Mouse (Mus musculus): ENCODE results near the gene Plekhh1. TPM values are rescaled to one million over a fixed set of nuclear protein-coding genes. Genes with fewer than 3 reads are reported as not detected.

Gene Plekhh1
- polyA plus RNA-seq, 1 experiment: 2.7 TPM

- no peaks in the 10 kb centered on the region for H3K27me3 ChIP-seq (ENCODE audit: control insufficient read depth, insufficient read depth, low read length)
- no peaks in the 10 kb centered on the region for H3K4me1 ChIP-seq (ENCODE audit: control insufficient read depth, insufficient read depth, low read length)
- no peak overlapping the region for H3K4me3 ChIP-seq (ENCODE audit: control insufficient read depth, low read depth, low read length)
- no peak overlapping the region for H3K27ac ChIP-seq (ENCODE audit: control insufficient read depth, insufficient read depth, low read depth, low read length)
- TF ChIP-seq CTCF (IDR thresholded peaks at IDR 0.05; ENCODE audit: control insufficient read depth, insufficient read depth, insufficient replicate concordance, low read depth, low read length) (no peak), POLR2A (IDR thresholded peaks at IDR 0.05; ENCODE audit: control insufficient read depth, low read depth, low read length) (no peak)
- no peaks in the 10 kb centered on the region for H3K36me3 ChIP-seq (ENCODE audit: control insufficient read depth, insufficient read depth, low read length)
Observed at GRCm38 (mm10) chr12:78987581-78988081, 41.3 kb upstream of the Plekhh1 start.

- H3K27ac ChIP-seq (ENCODE audit: control insufficient read depth, insufficient read depth, low read depth, low read length): no peak overlapping the region
- H3K4me3 ChIP-seq (ENCODE audit: control insufficient read depth, low read depth, low read length): no peak overlapping the region
- H3K36me3 ChIP-seq (ENCODE audit: control insufficient read depth, insufficient read depth, low read length): no peaks in the 10 kb centered on the region
- H3K4me1 ChIP-seq (ENCODE audit: control insufficient read depth, insufficient read depth, low read length): no peaks in the 10 kb centered on the region
- TF ChIP-seq CTCF (IDR thresholded peaks at IDR 0.05; ENCODE audit: control insufficient read depth, insufficient read depth, insufficient replicate concordance, low read depth, low read length) (no peak), POLR2A (IDR thresholded peaks at IDR 0.05; ENCODE audit: control insufficient read depth, low read depth, low read length) (no peak)
- H3K27me3 ChIP-seq (ENCODE audit: control insufficient read depth, insufficient read depth, low read length): no peaks in the 10 kb centered on the region
Observed at GRCm38 (mm10) chr12:78996271-78996670, 32.7 kb upstream of the Plekhh1 start.

GRCm38 (mm10) chr12:78996711-78997110 is 32.3 kb upstream of the Plekhh1 start:
- no peak overlapping the region for H3K27ac ChIP-seq (ENCODE audit: control insufficient read depth, insufficient read depth, low read depth, low read length)

GRCm38 (mm10) chr12:79002406-79002805 is 26.6 kb upstream of the Plekhh1 start:
- Histone ChIP-seq H3K4me3 (ENCODE audit: control insufficient read depth, low read depth, low read length) (no peak overlapping the region), H3K4me1 (ENCODE audit: control insufficient read depth, insufficient read depth, low read length) (no peaks in the 10 kb centered on the region; the same call in 1 of the 2 replicates), H3K27ac (ENCODE audit: control insufficient read depth, insufficient read depth, low read depth, low read length) (no peak overlapping the region), H3K36me3 (ENCODE audit: control insufficient read depth, insufficient read depth, low read length) (no peaks in the 10 kb centered on the region), H3K27me3 (ENCODE audit: control insufficient read depth, insufficient read depth, low read length) (peaks cover 2% of the 10 kb centered on the region; the same call in 1 of the 2 replicates)
- no peak for TF ChIP-seq CTCF (IDR thresholded peaks at IDR 0.05; ENCODE audit: control insufficient read depth, insufficient read depth, insufficient replicate concordance, low read depth, low read length)
- no peak for TF ChIP-seq POLR2A (IDR thresholded peaks at IDR 0.05; ENCODE audit: control insufficient read depth, low read depth, low read length)

More at GRCm38 (mm10) chr12:78996711-78997110, 32.3 kb upstream of the Plekhh1 start:
- H3K36me3 ChIP-seq (ENCODE audit: control insufficient read depth, insufficient read depth, low read length): no peaks in the 10 kb centered on the region
- H3K4me1 ChIP-seq (ENCODE audit: control insufficient read depth, insufficient read depth, low read length): no peaks in the 10 kb centered on the region
- TF ChIP-seq POLR2A (IDR thresholded peaks at IDR 0.05; ENCODE audit: control insufficient read depth, low read depth, low read length) (no peak), CTCF (IDR thresholded peaks at IDR 0.05; ENCODE audit: control insufficient read depth, insufficient read depth, insufficient replicate concordance, low read depth, low read length) (no peak)
- H3K4me3 ChIP-seq (ENCODE audit: control insufficient read depth, low read depth, low read length): no peak overlapping the region
- H3K27me3 ChIP-seq (ENCODE audit: control insufficient read depth, insufficient read depth, low read length): no peaks in the 10 kb centered on the region

- Histone ChIP-seq H3K36me3 (ENCODE audit: control insufficient read depth, insufficient read depth, low read length) (no peaks in the 10 kb centered on the region), H3K27me3 (ENCODE audit: control insufficient read depth, insufficient read depth, low read length) (peaks cover 2% of the 10 kb centered on the region; the same call in 1 of the 2 replicates), H3K4me1 (ENCODE audit: control insufficient read depth, insufficient read depth, low read length) (no peaks in the 10 kb centered on the region; the same call in 1 of the 2 replicates), H3K27ac (ENCODE audit: control insufficient read depth, insufficient read depth, low read depth, low read length) (no peak overlapping the region), H3K4me3 (ENCODE audit: control insufficient read depth, low read depth, low read length) (no peak overlapping the region)
- TF ChIP-seq CTCF (IDR thresholded peaks at IDR 0.05; ENCODE audit: control insufficient read depth, insufficient read depth, insufficient replicate concordance, low read depth, low read length): no peak
- no peak for TF ChIP-seq POLR2A (IDR thresholded peaks at IDR 0.05; ENCODE audit: control insufficient read depth, low read depth, low read length)
Observed at GRCm38 (mm10) chr12:79002978-79003377, 26.0 kb upstream of the Plekhh1 start.

- no peak overlapping the region for H3K27ac ChIP-seq (ENCODE audit: control insufficient read depth, insufficient read depth, low read depth, low read length)
- H3K4me3 ChIP-seq (ENCODE audit: control insufficient read depth, low read depth, low read length): no peak overlapping the region
- H3K4me1 ChIP-seq (ENCODE audit: control insufficient read depth, insufficient read depth, low read length): no peaks in the 10 kb centered on the region; the same call in 1 of the 2 replicates
- no peaks in the 10 kb centered on the region for H3K36me3 ChIP-seq (ENCODE audit: control insufficient read depth, insufficient read depth, low read length)
- TF ChIP-seq POLR2A (IDR thresholded peaks at IDR 0.05; ENCODE audit: control insufficient read depth, low read depth, low read length): no peak
- no peak for TF ChIP-seq CTCF (IDR thresholded peaks at IDR 0.05; ENCODE audit: control insufficient read depth, insufficient read depth, insufficient replicate concordance, low read depth, low read length)
- H3K27me3 ChIP-seq (ENCODE audit: control insufficient read depth, insufficient read depth, low read length): peaks cover 2% of the 10 kb centered on the region; the same call in 1 of the 2 replicates
Observed at GRCm38 (mm10) chr12:79005456-79005855, 23.5 kb upstream of the Plekhh1 start.

- H3K4me1 ChIP-seq (ENCODE audit: control insufficient read depth, insufficient read depth, low read length): no peaks in the 10 kb centered on the region; the same call in 1 of the 2 replicates
- no peak for TF ChIP-seq CTCF (IDR thresholded peaks at IDR 0.05; ENCODE audit: control insufficient read depth, insufficient read depth, insufficient replicate concordance, low read depth, low read length)
- no peak for TF ChIP-seq POLR2A (IDR thresholded peaks at IDR 0.05; ENCODE audit: control insufficient read depth, low read depth, low read length)
- H3K27ac ChIP-seq (ENCODE audit: control insufficient read depth, insufficient read depth, low read depth, low read length): no peak overlapping the region
- peaks cover 2% of the 10 kb centered on the region; the same call in 1 of the 2 replicates for H3K27me3 ChIP-seq (ENCODE audit: control insufficient read depth, insufficient read depth, low read length)
- H3K4me3 ChIP-seq (ENCODE audit: control insufficient read depth, low read depth, low read length): peak overlapping the region; percentile 92
- no peaks in the 10 kb centered on the region for H3K36me3 ChIP-seq (ENCODE audit: control insufficient read depth, insufficient read depth, low read length)
Observed at GRCm38 (mm10) chr12:79006076-79006475, 22.9 kb upstream of the Plekhh1 start.
